Mouse (Mus musculus) ovary, postnatal 14 days (tissue): Measurements from ENCODE around the gene Rasgrp4.
A peak's percentile ranks its signal among the peaks of the same experiment; 100 is the strongest.
"Not testable (repeated sequence)": the region's sequence is repeated elsewhere in the genome, so short reads cannot be mapped to it uniquely, and the experiment has no call there.

ENCODE experiments used
- DNase-seq: peaks from one replicate; pipeline ENCODE4 v3.0.0; 2022; ENCODE audit warnings: low spot score

Gene Rasgrp4

GRCm38 (mm10) chr7:29180077-29180853 is 45.6 kb downstream of the Rasgrp4 start, which contains the start of gene Psmd8:
TSS of gene Psmd8 (minus strand) at chr7:29180701.
- peak; percentile 91 for DNase-seq

GRCm38 (mm10) chr7:29180854-29181236 is 46.2 kb downstream of the Rasgrp4 start:
- DNase-seq = no peak

GRCm38 (mm10) chr7:29181323-29181722 is 46.7 kb downstream of the Rasgrp4 start:
- not testable (repeated sequence) for DNase-seq

- DNase-seq = not testable (repeated sequence)
Measured at GRCm38 (mm10) chr7:29194230-29194629, 59.6 kb downstream of the Rasgrp4 start.

- no peak for DNase-seq
Measured at GRCm38 (mm10) chr7:29202577-29202976, 67.9 kb downstream of the Rasgrp4 start.
